Mouse (Mus musculus) hindbrain, embryonic 10.5 days (tissue): ENCODE data around the gene Bsdc1. TPM values are rescaled to one million over a fixed set of nuclear protein-coding genes. Genes with fewer than 3 reads are reported as not detected.
"Not testable (repeated sequence)": the region's sequence is repeated elsewhere in the genome, so short reads cannot be mapped to it uniquely, and the experiment has no call there.

Experiments
- DNase-seq: peaks from one replicate; pipeline ENCODE4 v3.0.0-alpha.2; 2017; ENCODE audit warnings: low spot score
- H3K27ac ChIP-seq: fragments of 300-500 bp; sonication (generic); 2 replicates; pipeline ENCODE4 v1.5.1; 2016; ENCODE audit warnings: mild to moderate bottlenecking, moderate library complexity
- H3K27me3 ChIP-seq: fragments of 300-500 bp; sonication (generic); 2 replicates; pipeline ENCODE4 v1.6.1; 2016; ENCODE audit warnings: mild to moderate bottlenecking; ENCODE audit not compliant: poor library complexity, insufficient read depth, severe bottlenecking
- H3K36me3 ChIP-seq: fragments of 300-500 bp; sonication (generic); 2 replicates; pipeline ENCODE4 v1.6.1; 2016; ENCODE audit warnings: mild to moderate bottlenecking, moderate library complexity
- H3K4me1 ChIP-seq: fragments of 300-500 bp; sonication (generic); replicated peaks from 2 replicates; pipeline ENCODE4 v1.6.1; 2016; ENCODE audit warnings: mild to moderate bottlenecking
- H3K4me3 ChIP-seq: fragments of 300-500 bp; sonication (generic); 2 replicates; pipeline ENCODE4 v1.5.1; 2016; ENCODE audit warnings: mild to moderate bottlenecking, moderate library complexity
- H3K9me3 ChIP-seq: fragments of 300-500 bp; sonication (generic); 2 replicates; pipeline ENCODE4 v1.6.1; 2016; ENCODE audit warnings: mild to moderate bottlenecking, moderate library complexity
- WGBS: fragments of 180-500 bp; shearing (Covaris S2); methylation state at CpG from one replicate; pipeline ENCODE4 v1.1.7; 2016; 5-methylcytosine and 5-hydroxymethylcytosine counted together
- polyA plus RNA-seq: library from polyadenylated mRNA; unstranded; fragments of >200 nt; fragmentation: Nextera tagmentation; extraction: Ambion mirVana; gene quantifications from 2 replicates; pipeline ENCODE4 v1.2.1, GENCODE M21; 2016

The Bsdc1 gene
- polyA plus RNA-seq, 1 experiment from 2014 or later: 24.8 TPM

GRCm38 (mm10) chr4:129456126-129456525, 5.3 kb upstream of the Bsdc1 start:
- Histone ChIP-seq H3K4me1 (no peaks in the 10 kb centered on the region; the same call in 1 of the 2 replicates), H3K27me3 (no peaks in the 10 kb centered on the region), H3K27ac (no peak overlapping the region), H3K4me3 (no peak overlapping the region), H3K36me3 (no peaks in the 10 kb centered on the region), H3K9me3 (no peaks in the 10 kb centered on the region)
- no peak for DNase-seq
- WGBS: 60% methylated on average over 5 of the region's 5 CpGs

GRCm38 (mm10) chr4:129457311-129457710, 4.1 kb upstream of the Bsdc1 start:
- not testable (repeated sequence) for H3K36me3 ChIP-seq, DNase-seq, H3K4me3 ChIP-seq, H3K27ac ChIP-seq, H3K4me1 ChIP-seq, H3K27me3 ChIP-seq, H3K9me3 ChIP-seq
- 78% methylated on average over 2 of the region's 2 CpGs for WGBS

- H3K9me3 ChIP-seq: no peaks in the 10 kb centered on the region
- WGBS: 95% methylated on average over 3 of the region's 3 CpGs
- no peaks in the 10 kb centered on the region for H3K27me3 ChIP-seq
- H3K4me3 ChIP-seq: no peak overlapping the region
- H3K27ac ChIP-seq: no peak overlapping the region
- peaks cover 14% of the 10 kb centered on the region for H3K4me1 ChIP-seq
- peaks cover 9% of the 10 kb centered on the region for H3K36me3 ChIP-seq
- no peak for DNase-seq
These were observed 1.7 kb upstream of the Bsdc1 start for GRCm38 (mm10) chr4:129459726-129460125.

- no peak for DNase-seq
- Histone ChIP-seq H3K9me3 (no peaks in the 10 kb centered on the region), H3K4me1 (peaks cover 14% of the 10 kb centered on the region), H3K4me3 (peak overlapping the region; percentile 80), H3K27me3 (no peaks in the 10 kb centered on the region), H3K36me3 (peaks cover 20% of the 10 kb centered on the region), H3K27ac (peak overlapping the region; percentile 89)
- WGBS: 3% methylated on average over 4 of the region's 4 CpGs
These were observed 576 bp upstream of the Bsdc1 start for GRCm38 (mm10) chr4:129460827-129461182.

GRCm38 (mm10) chr4:129462118-129462517, 737 bp downstream of the Bsdc1 start:
- Histone ChIP-seq H3K9me3 (no peaks in the 10 kb centered on the region), H3K27me3 (no peaks in the 10 kb centered on the region), H3K4me1 (peaks cover 14% of the 10 kb centered on the region), H3K36me3 (peaks cover 33% of the 10 kb centered on the region), H3K4me3 (peak overlapping the region; percentile 80), H3K27ac (peak overlapping the region; percentile 85)
- 48% methylated on average over 3 of the region's 3 CpGs for WGBS
- no peak for DNase-seq

GRCm38 (mm10) chr4:129463097-129464059, 2.0 kb downstream of the Bsdc1 start:
- WGBS: 88% methylated on average over 24 of the region's 24 CpGs
- Histone ChIP-seq H3K27ac (no peak overlapping the region), H3K27me3 (no peaks in the 10 kb centered on the region), H3K4me1 (peaks cover 14% of the 10 kb centered on the region), H3K9me3 (no peaks in the 10 kb centered on the region), H3K4me3 (no peak overlapping the region), H3K36me3 (peaks cover 45% of the 10 kb centered on the region)
- no peak for DNase-seq

GRCm38 (mm10) chr4:129464286-129464815, 3.0 kb downstream of the Bsdc1 start:
- Histone ChIP-seq H3K36me3 (peaks cover 55% of the 10 kb centered on the region), H3K9me3 (no peaks in the 10 kb centered on the region), H3K27me3 (no peaks in the 10 kb centered on the region), H3K4me3 (no peak overlapping the region), H3K4me1 (peaks cover 14% of the 10 kb centered on the region), H3K27ac (no peak overlapping the region)
- WGBS: 82% methylated on average over 4 of the region's 4 CpGs
- DNase-seq: no peak

GRCm38 (mm10) chr4:129476047-129476446, 14.7 kb downstream of the Bsdc1 start:
- Histone ChIP-seq H3K27ac (no peak overlapping the region), H3K27me3 (no peaks in the 10 kb centered on the region), H3K4me3 (no peak overlapping the region), H3K36me3 (peaks cover 98% of the 10 kb centered on the region), H3K9me3 (no peaks in the 10 kb centered on the region), H3K4me1 (peaks cover 3% of the 10 kb centered on the region; the same call in 1 of the 2 replicates)
- WGBS: 90% methylated on average over 11 of the region's 11 CpGs
- DNase-seq: no peak

- WGBS: 93% methylated on average over 3 of the region's 3 CpGs
- H3K27me3 ChIP-seq: no peaks in the 10 kb centered on the region
- peaks cover 98% of the 10 kb centered on the region for H3K36me3 ChIP-seq
- no peak for DNase-seq
- H3K4me1 ChIP-seq: peaks cover 9% of the 10 kb centered on the region
- H3K4me3 ChIP-seq: no peak overlapping the region
- H3K9me3 ChIP-seq: no peaks in the 10 kb centered on the region
- no peak overlapping the region for H3K27ac ChIP-seq
These were observed 18.5 kb downstream of the Bsdc1 start for GRCm38 (mm10) chr4:129479863-129480262.

- Histone ChIP-seq H3K4me1 (peaks cover 6% of the 10 kb centered on the region; the same call in 1 of the 2 replicates), H3K27ac (no peak overlapping the region), H3K4me3 (no peak overlapping the region), H3K9me3 (no peaks in the 10 kb centered on the region), H3K27me3 (no peaks in the 10 kb centered on the region), H3K36me3 (peaks cover 99% of the 10 kb centered on the region)
- DNase-seq: no peak
- 93% methylated on average over 1 of the region's 1 CpGs for WGBS
These were observed 19.7 kb downstream of the Bsdc1 start for GRCm38 (mm10) chr4:129481090-129481489.

GRCm38 (mm10) chr4:129490972-129491880, 29.8 kb downstream of the Bsdc1 start, which contains the start of the genes Tssk3 and Fam229a:
TSS of gene Tssk3 (minus strand) at chr4:129491022.
TSS of gene Fam229a (plus strand) at chr4:129491190.
- peak; percentile 51 for DNase-seq
- Histone ChIP-seq H3K36me3 (peaks cover 35% of the 10 kb centered on the region), H3K4me3 (peak within 1 kb of the TSS; percentile 51), H3K9me3 (no peaks in the 10 kb centered on the region), H3K27me3 (peaks cover 42% of the 10 kb centered on the region), H3K4me1 (peaks cover 27% of the 10 kb centered on the region), H3K27ac (peak within 1 kb of the TSS; percentile 16; the same call in 1 of the 2 replicates)
- 3% methylated on average over 70 of the region's 70 CpGs for WGBS

- H3K4me3 ChIP-seq: peak overlapping the region; percentile 9; the same call in 1 of the 2 replicates
- H3K27ac ChIP-seq: no peak overlapping the region
- no peaks in the 10 kb centered on the region for H3K9me3 ChIP-seq
- WGBS: 76% methylated on average over 7 of the region's 7 CpGs
- 0 out of 2 replicates have a peak, but pooled peaks cover 2% of the 10 kb centered on the region for H3K36me3 ChIP-seq
- H3K4me1 ChIP-seq: peaks cover 46% of the 10 kb centered on the region
- H3K27me3 ChIP-seq: peaks cover 34% of the 10 kb centered on the region
- DNase-seq: no peak
These were observed 33.3 kb downstream of the Bsdc1 start for GRCm38 (mm10) chr4:129494681-129495080.
